Mouse (Mus musculus) midbrain, embryonic 11.5 days (tissue): ENCODE measurements at regions not wholly inside any gene's neighbourhood (a gene's known extent, or its start where the extent isn't known, plus 50 kb on each side); places are given as distances from the start of the nearest gene placed in this dataset.

Source experiments
- ATAC-seq: fragments of 200-750 bp; cut with Nextera tagmentation; 2 replicates; pipeline ENCODE4 v1.8.0; 2017; ENCODE audit warnings: moderate TSS enrichment, moderate library complexity; ENCODE audit not compliant: low FRiP score
- DNase-seq: peaks from one replicate; pipeline ENCODE4 v3.0.0; 2015; ENCODE audit warnings: low spot score; ENCODE audit errors: missing footprints
- H3K27ac ChIP-seq: fragments of 300-500 bp; sonication (generic); 2 replicates; pipeline ENCODE4 v1.5.1; 2014; ENCODE audit warnings: low read depth, low read length
- H3K27me3 ChIP-seq: fragments of 300-500 bp; sonication (generic); 2 replicates; pipeline ENCODE4 v1.6.1; 2014; ENCODE audit warnings: mild to moderate bottlenecking, low read length, moderate library complexity, mixed read lengths; ENCODE audit not compliant: control insufficient read depth, insufficient read depth
- H3K36me3 ChIP-seq: fragments of 300-500 bp; sonication (generic); 2 replicates; pipeline ENCODE4 v1.6.1; 2014; ENCODE audit warnings: mild to moderate bottlenecking, low read length, moderate library complexity, mixed read lengths; ENCODE audit not compliant: control insufficient read depth, insufficient read depth
- H3K4me1 ChIP-seq: fragments of 300-500 bp; sonication (generic); 2 replicates; pipeline ENCODE4 v1.6.1; 2014; ENCODE audit warnings: low read length; ENCODE audit not compliant: control insufficient read depth, insufficient read depth
- H3K4me2 ChIP-seq: fragments of 300-500 bp; sonication (generic); 2 replicates; pipeline ENCODE4 v1.6.1; 2014; ENCODE audit warnings: mild to moderate bottlenecking, moderate library complexity
- H3K4me3 ChIP-seq: fragments of 300-500 bp; sonication (generic); 2 replicates; pipeline ENCODE4 v1.5.1; 2014; ENCODE audit warnings: low read depth, low read length
- H3K9ac ChIP-seq: fragments of 300-500 bp; sonication (generic); 2 replicates; pipeline ENCODE4 v1.6.1; 2014; ENCODE audit warnings: low read length
- H3K9me3 ChIP-seq: fragments of 300-500 bp; sonication (generic); 2 replicates; pipeline ENCODE4 v1.6.1; 2016; ENCODE audit warnings: low read length; ENCODE audit not compliant: control insufficient read depth
- WGBS: fragments of 180-500 bp; shearing (Covaris S2); extraction: QIAGEN DNeasy Blood & Tissue Kit; methylation state at CpG from one replicate; pipeline ENCODE4 v1.1.7; 2014; 5-methylcytosine and 5-hydroxymethylcytosine counted together

- Histone ChIP-seq H3K27me3 (no peaks in the 10 kb centered on the region), H3K36me3 (no peaks in the 10 kb centered on the region), H3K4me3 (peak overlapping the region; percentile 25), H3K4me1 (peaks cover 6% of the 10 kb centered on the region; the same call in 1 of the 2 replicates), H3K27ac (no peak overlapping the region), H3K9ac (peak overlapping the region; percentile 54; the same call in 1 of the 2 replicates), H3K9me3 (no peaks in the 10 kb centered on the region), H3K4me2 (peak overlapping the region; percentile 52)
- DNase-seq (peak; percentile 92), ATAC-seq (no peak)
- WGBS: 31% methylated on average over 7 of the region's 7 CpGs
Measured at GRCm38 (mm10) chr15:41154551-41155151, 1020.5 kb downstream of the 9330182O14Rik start.

- no peak overlapping the region for H3K27ac ChIP-seq
Measured at GRCm38 (mm10) chr15:41155169-41155638, 1021.0 kb downstream of the 9330182O14Rik start.

GRCm38 (mm10) chr15:41157802-41158201, 1023.6 kb downstream of the 9330182O14Rik start:
- Histone ChIP-seq H3K4me3 (no peak overlapping the region), H3K27me3 (no peaks in the 10 kb centered on the region), H3K27ac (no peak overlapping the region), H3K4me2 (no peak overlapping the region), H3K36me3 (no peaks in the 10 kb centered on the region), H3K9me3 (no peaks in the 10 kb centered on the region), H3K4me1 (peaks cover 6% of the 10 kb centered on the region; the same call in 1 of the 2 replicates), H3K9ac (no peak overlapping the region)
- ATAC-seq (no peak), DNase-seq (no peak)

More at GRCm38 (mm10) chr15:41155169-41155638, 1021.0 kb downstream of the 9330182O14Rik start:
- Histone ChIP-seq H3K4me1 (peaks cover 6% of the 10 kb centered on the region; the same call in 1 of the 2 replicates), H3K9ac (peak overlapping the region; percentile 54), H3K4me2 (peak overlapping the region; percentile 52), H3K36me3 (no peaks in the 10 kb centered on the region), H3K27me3 (no peaks in the 10 kb centered on the region), H3K4me3 (peak overlapping the region; percentile 25), H3K9me3 (no peaks in the 10 kb centered on the region)
- DNase-seq: peak; percentile 90
- ATAC-seq: peak; percentile 80
- WGBS: 5% methylated on average over 16 of the region's 16 CpGs

GRCm38 (mm10) chr15:41162268-41162667, 1028.1 kb downstream of the 9330182O14Rik start:
- Histone ChIP-seq H3K27ac (no peak overlapping the region), H3K4me2 (no peak overlapping the region), H3K4me1 (no peaks in the 10 kb centered on the region), H3K27me3 (no peaks in the 10 kb centered on the region), H3K9ac (no peak overlapping the region), H3K4me3 (no peak overlapping the region), H3K36me3 (no peaks in the 10 kb centered on the region), H3K9me3 (no peaks in the 10 kb centered on the region)
- DNase-seq (no peak), ATAC-seq (no peak)
- 33% methylated on average over 8 of the region's 8 CpGs for WGBS

- H3K9me3 ChIP-seq: no peaks in the 10 kb centered on the region
- H3K27ac ChIP-seq: no peak overlapping the region
- no peaks in the 10 kb centered on the region for H3K4me1 ChIP-seq
- H3K9ac ChIP-seq: no peak overlapping the region
- H3K27me3 ChIP-seq: no peaks in the 10 kb centered on the region
- DNase-seq (peak; percentile 87), ATAC-seq (peak; percentile 38; the same call in 1 of the 2 replicates)
- H3K36me3 ChIP-seq: no peaks in the 10 kb centered on the region
- H3K4me3 ChIP-seq: no peak overlapping the region
- WGBS: 6% methylated on average over 8 of the region's 8 CpGs
- H3K4me2 ChIP-seq: no peak overlapping the region
Measured at GRCm38 (mm10) chr15:41162793-41163192, 1028.6 kb downstream of the 9330182O14Rik start.

GRCm38 (mm10) chr15:41163643-41164358, 1029.6 kb downstream of the 9330182O14Rik start:
- Histone ChIP-seq H3K4me3 (0 out of 2 replicates have a peak overlapping the region, but pooled peaks have one; percentile 9), H3K9me3 (no peaks in the 10 kb centered on the region), H3K4me1 (no peaks in the 10 kb centered on the region), H3K36me3 (no peaks in the 10 kb centered on the region), H3K9ac (no peak overlapping the region), H3K4me2 (peak overlapping the region; percentile 19; the same call in 1 of the 2 replicates), H3K27ac (no peak overlapping the region), H3K27me3 (no peaks in the 10 kb centered on the region)
- DNase-seq (peak; percentile 93), ATAC-seq (peak; percentile 77)
- WGBS: 25% methylated on average over 8 of the region's 8 CpGs

- no peaks in the 10 kb centered on the region for H3K4me1 ChIP-seq
- H3K27me3 ChIP-seq: no peaks in the 10 kb centered on the region
- no peak for ATAC-seq
- H3K36me3 ChIP-seq: no peaks in the 10 kb centered on the region
- no peak for DNase-seq
- no peak overlapping the region for H3K27ac ChIP-seq
- H3K9me3 ChIP-seq: no peaks in the 10 kb centered on the region
- H3K9ac ChIP-seq: no peak overlapping the region
- H3K4me3 ChIP-seq: no peak overlapping the region
- no peak overlapping the region for H3K4me2 ChIP-seq
- WGBS: 91% methylated on average over 3 of the region's 3 CpGs
Measured at GRCm38 (mm10) chr15:41165534-41165933, 1031.4 kb downstream of the 9330182O14Rik start.

GRCm38 (mm10) chr15:41190792-41191191, 1056.6 kb downstream of the 9330182O14Rik start:
- 82% methylated on average over 5 of the region's 5 CpGs for WGBS
- H3K27ac ChIP-seq: no peak overlapping the region
- no peak overlapping the region for H3K4me2 ChIP-seq
- H3K4me3 ChIP-seq: no peak overlapping the region
- no peaks in the 10 kb centered on the region for H3K36me3 ChIP-seq
- H3K4me1 ChIP-seq: no peaks in the 10 kb centered on the region
- H3K27me3 ChIP-seq: no peaks in the 10 kb centered on the region
- ATAC-seq (no peak), DNase-seq (no peak)
- no peaks in the 10 kb centered on the region for H3K9me3 ChIP-seq
- H3K9ac ChIP-seq: no peak overlapping the region

- peak; percentile 87 for DNase-seq
- H3K36me3 ChIP-seq: no peaks in the 10 kb centered on the region
- H3K9me3 ChIP-seq: no peaks in the 10 kb centered on the region
- 0 out of 2 replicates have a peak, but pooled peaks have one; percentile 55 for ATAC-seq
- no peak overlapping the region for H3K4me3 ChIP-seq
- H3K4me2 ChIP-seq: no peak overlapping the region
- no peaks in the 10 kb centered on the region for H3K27me3 ChIP-seq
- H3K4me1 ChIP-seq: no peaks in the 10 kb centered on the region
- H3K27ac ChIP-seq: no peak overlapping the region
- WGBS: 30% methylated on average over 3 of the region's 3 CpGs
- no peak overlapping the region for H3K9ac ChIP-seq
Measured at GRCm38 (mm10) chr15:41193240-41193639, 1059.1 kb downstream of the 9330182O14Rik start.
